ENCODE assay signal across 17 mouse cellular contexts in genomic region chr2:26147706-26148370, GRCm38 (mm10). TPM values are rescaled to one million over a fixed set of nuclear protein-coding genes. Genes with fewer than 3 reads are reported as not detected.
DNase-seq lines count a peak whose midpoint lies in the region; ATAC-seq and TF ChIP-seq lines count a peak whose summit lies in the region.
"Had no signal": no experiment of that assay in that cellular context is flagged by ENCODE, and none has a peak within 500 bp of the region (broad histone marks: within the 10 kb centered on the region; RNA-seq: fewer than 3 reads in every experiment).

No protein-coding gene starts in this region.

- POLR2A ChIA-PET in Patski (lab: Charles Lee), result no interaction called here

- no peak overlapping the region for H3K9ac ChIP-seq in kidney, embryonic 14.5 days (ENCODE audit: low read depth, low read length)
- H3K9ac ChIP-seq in limb, embryonic 14.5 days (ENCODE audit: low read depth, low read length, severe bottlenecking), result no peak overlapping the region
- H3K9ac ChIP-seq: midbrain, embryonic 13.5 days; neural tube, embryonic 12.5 days had no signal

- no peak overlapping the region for H3K4me3 ChIP-seq in kidney, embryonic 14.5 days (ENCODE audit: low read length)
- H3K4me3 ChIP-seq in limb, embryonic 14.5 days (replicated peaks; ENCODE audit: low read length), result no peak overlapping the region
- H3K4me3 ChIP-seq: midbrain, embryonic 13.5 days; neural tube, embryonic 12.5 days had no signal

- H3K9me3 ChIP-seq in kidney, embryonic 14.5 days (ENCODE audit: control insufficient read depth, low read length), result no peaks in the 10 kb centered on the region
- H3K9me3 ChIP-seq in limb, embryonic 14.5 days (ENCODE audit: control insufficient read depth, low read length), result no peaks in the 10 kb centered on the region
- H3K9me3 ChIP-seq: G1E; midbrain, embryonic 13.5 days; neural tube, embryonic 12.5 days had no signal

- 28% methylated on average over 7 of the region's 7 CpGs for WGBS in kidney, embryonic 14.5 days
- 22% methylated on average over 7 of the region's 7 CpGs for WGBS in limb, embryonic 14.5 days

- no peak for TF ChIP-seq POLR2A in limb, embryonic 14.5 days (IDR thresholded peaks at IDR 0.05; ENCODE audit: borderline replicate concordance, extremely low read depth, insufficient read depth, insufficient read length)

- peaks cover 6% of the 10 kb centered on the region; the same call in 1 of the 2 replicates for H3K4me1 ChIP-seq in kidney, embryonic 14.5 days (ENCODE audit: control insufficient read depth, insufficient read depth, low read length)
- H3K4me1 ChIP-seq in limb, embryonic 14.5 days (ENCODE audit: control insufficient read depth, insufficient read depth, low read length), result no peaks in the 10 kb centered on the region

- no peak overlapping the region for H3K27ac ChIP-seq in kidney, embryonic 14.5 days (ENCODE audit: low read depth, low read length)
- no peak overlapping the region for H3K27ac ChIP-seq in limb, embryonic 14.5 days (replicated peaks; ENCODE audit: low read depth, low read length)
- H3K27ac ChIP-seq: midbrain, embryonic 13.5 days; neural tube, embryonic 12.5 days had no signal

- CTCF ChIA-PET in Patski (lab: Charles Lee), result no interaction called here

- peak; percentile 32; the same call in 1 of the 2 replicates for ATAC-seq in kidney, embryonic 14.5 days (ENCODE audit: low FRiP score, low TSS enrichment)
- ATAC-seq in Patski, result peak; percentile 84
- 0 out of 2 replicates have a peak, but pooled peaks have one; percentile 24 for ATAC-seq in limb, embryonic 14.5 days (ENCODE audit: low FRiP score, low read depth)
- ATAC-seq: midbrain, embryonic 13.5 days had no signal

- in situ Hi-C loops in Patski (cut with MboI; ENCODE audit: low pct_unique_long_range_greater_than_20kb), result loop anchor here (10.0 kb wide), 1 partner anchor 313 kb away; no protein-coding TSS in a partner anchor

- no peak overlapping the region for H3K4me2 ChIP-seq in kidney, embryonic 14.5 days (replicated peaks; ENCODE audit: low read depth, low read length)
- no peak overlapping the region for H3K4me2 ChIP-seq in limb, embryonic 14.5 days (replicated peaks; ENCODE audit: low read depth, low read length, severe bottlenecking)
- H3K4me2 ChIP-seq: midbrain, embryonic 13.5 days; neural tube, embryonic 12.5 days had no signal

- H3K27me3 ChIP-seq in kidney, embryonic 14.5 days (ENCODE audit: control insufficient read depth, insufficient read depth, low read length), result no peaks in the 10 kb centered on the region
- no peaks in the 10 kb centered on the region for H3K27me3 ChIP-seq in Patski
- no peaks in the 10 kb centered on the region for H3K27me3 ChIP-seq in limb, embryonic 14.5 days (ENCODE audit: control insufficient read depth, insufficient read depth, low read length)
- H3K27me3 ChIP-seq: midbrain, embryonic 13.5 days; neural tube, embryonic 12.5 days had no signal

- H3K36me3 ChIP-seq in kidney, embryonic 14.5 days (ENCODE audit: control insufficient read depth, insufficient read depth, low read length), result no peaks in the 10 kb centered on the region
- no peaks in the 10 kb centered on the region for H3K36me3 ChIP-seq in limb, embryonic 14.5 days (ENCODE audit: control insufficient read depth, insufficient read depth, low read length)
- H3K36me3 ChIP-seq: midbrain, embryonic 13.5 days; neural tube, embryonic 12.5 days had no signal

- TF ChIP-seq CTCF in Patski (IDR thresholded peaks at IDR 0.05), result no peak

- DNase-seq in cerebellum, postnatal 10 days, result peak; percentile 48 to 54
- no peak for DNase-seq in cerebellum, adult 18-20 months
- DNase-seq in kidney, postnatal 4 days, result no peak
- peak; percentile 91 for DNase-seq in Patski (ENCODE audit: low read depth, low spot score)
- no peak for DNase-seq in limb, embryonic 14.5 days (ENCODE audit: low spot score)
- DNase-seq in adrenal gland, postnatal 10 days, result no peak
- no peak for DNase-seq in testis, postnatal 10 days (ENCODE audit: low spot score)
- DNase-seq: B cell, adult 2 months; cerebellum, postnatal 25 days; heart, postnatal 14 days; kidney, postnatal 14 days; lung, postnatal 4 days; thymus, postnatal 25 days had no signal

RNA-seq across cellular contexts. Expression of gene Nacc2, which starts 24.8 kb away (rescaled TPM):
- 3.7 and 6.6 TPM in 2 replicates for polyA plus RNA-seq in kidney, embryonic 14.5 days (2014; fragmentation: Nextera tagmentation; extraction: Ambion mirVana)
- polyA plus RNA-seq in Patski (2021), result 37.0 TPM
- 6.4 and 11.8 TPM in 2 replicates for polyA plus RNA-seq in limb, embryonic 14.5 days (2012; rRNA removed)
- 5.0 and 5.3 TPM in 2 replicates for polyA plus RNA-seq in limb, embryonic 14.5 days (2014; fragmentation: Nextera tagmentation; extraction: Ambion mirVana)
- 10 to 100 TPM; 19.9 to 31.0 TPM for total RNA-seq in adrenal gland, postnatal 10 days (2021)

Comparison
In these comparisons a context has a peak if more than half of its experiments do, and no peak if none do; other contexts are left out.
1. DNase-seq: peak in cerebellum, postnatal 10 days (2 of 2) and Patski (single experiment); none in cerebellum, adult 18-20 months (0 of 2), kidney, postnatal 4 days (0 of 2), limb, embryonic 14.5 days (single experiment), adrenal gland, postnatal 10 days (single experiment) and testis, postnatal 10 days (single experiment).
2. ATAC-seq: peak in every context shown above with its lines; median percentile 84 in Patski; 32 in kidney, embryonic 14.5 days; 24 in limb, embryonic 14.5 days.